Mouse (Mus musculus): ENCODE data around the gene Nsl1. TPM values are rescaled to one million over a fixed set of nuclear protein-coding genes. Genes with fewer than 3 reads are reported as not detected.

Nsl1 gene
- polyA plus RNA-seq, 1 experiment from 2014 or later, result 3.7 TPM

DNA sequence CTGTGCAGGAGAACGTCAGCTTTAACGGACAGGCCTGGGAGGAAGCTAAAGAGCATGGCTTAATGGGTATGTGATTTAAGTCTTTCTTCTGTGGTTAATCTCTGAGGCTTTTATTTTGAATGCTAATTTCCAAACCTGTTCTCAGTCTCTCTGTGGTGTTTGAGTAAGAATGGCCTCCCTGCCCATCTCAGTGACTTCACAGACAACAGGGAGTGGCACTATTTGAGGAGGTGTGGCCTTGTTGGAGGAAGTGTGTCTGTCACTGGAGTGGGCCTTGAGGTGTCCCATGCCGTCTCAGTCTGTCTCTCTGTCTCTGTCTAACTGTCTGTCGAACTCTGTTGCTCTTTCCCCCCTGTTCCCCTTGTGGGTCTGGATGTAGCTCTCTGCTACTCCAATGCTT is 2.4 kb downstream of the Nsl1 start:
- ATAC-seq (ENCODE audit: low read depth), result no peak
- no peaks in the 10 kb centered on the region for H3K36me3 ChIP-seq (ENCODE audit: control insufficient read depth, insufficient read depth, low read length)
- WGBS, result 78% methylated on average over 4 of the region's 4 CpGs
- H3K4me2 ChIP-seq (ENCODE audit: low read depth, low read length), result no peak overlapping the region
- no peak overlapping the region for H3K9ac ChIP-seq (replicated peaks; ENCODE audit: low read depth, low read length)
- 0 out of 2 replicates have a peak, but pooled peaks cover 9% of the 10 kb centered on the region for H3K4me1 ChIP-seq (ENCODE audit: control insufficient read depth, insufficient read depth, low read length)
- no peak overlapping the region for H3K27ac ChIP-seq (ENCODE audit: low read depth, low read length)
- no peak overlapping the region for H3K4me3 ChIP-seq (ENCODE audit: low read depth, low read length)
- no peaks in the 10 kb centered on the region for H3K27me3 ChIP-seq (ENCODE audit: control insufficient read depth, insufficient read depth, low read length)
- H3K9me3 ChIP-seq (ENCODE audit: control insufficient read depth, low read length), result no peaks in the 10 kb centered on the region

DNA sequence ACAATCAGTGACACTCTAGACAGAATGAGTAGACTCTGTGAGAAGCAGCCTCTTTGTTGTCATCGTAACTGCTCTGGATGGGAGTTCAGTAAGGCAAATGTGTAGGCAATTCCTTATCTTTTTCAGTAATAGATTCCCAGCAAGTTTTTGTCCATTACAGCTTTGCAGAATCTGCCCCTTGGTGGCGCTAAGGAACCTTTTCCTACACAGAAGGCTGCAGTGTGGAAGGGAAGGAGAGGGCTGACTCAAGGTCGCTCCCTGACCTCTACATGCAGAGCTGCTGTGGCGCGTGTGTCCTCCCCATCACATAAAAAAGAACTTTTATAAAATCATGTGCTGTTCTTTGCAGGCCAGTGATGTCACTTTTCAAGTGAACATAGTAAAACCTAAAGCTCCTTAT is 5.6 kb downstream of the Nsl1 start:
- H3K4me3 ChIP-seq (ENCODE audit: low read depth, low read length), result no peak overlapping the region
- no peak for ATAC-seq (ENCODE audit: low read depth)
- H3K9me3 ChIP-seq (ENCODE audit: control insufficient read depth, low read length), result no peaks in the 10 kb centered on the region
- no peak overlapping the region for H3K27ac ChIP-seq (ENCODE audit: low read depth, low read length)
- no peaks in the 10 kb centered on the region for H3K27me3 ChIP-seq (ENCODE audit: control insufficient read depth, insufficient read depth, low read length)
- H3K4me1 ChIP-seq (ENCODE audit: control insufficient read depth, insufficient read depth, low read length), result 0 out of 2 replicates have a peak, but pooled peaks cover 5% of the 10 kb centered on the region
- 82% methylated on average over 5 of the region's 5 CpGs for WGBS
- no peak overlapping the region for H3K9ac ChIP-seq (replicated peaks; ENCODE audit: low read depth, low read length)
- no peak overlapping the region for H3K4me2 ChIP-seq (ENCODE audit: low read depth, low read length)
- H3K36me3 ChIP-seq (ENCODE audit: control insufficient read depth, insufficient read depth, low read length), result 0 out of 2 replicates have a peak, but pooled peaks cover 2% of the 10 kb centered on the region

DNA sequence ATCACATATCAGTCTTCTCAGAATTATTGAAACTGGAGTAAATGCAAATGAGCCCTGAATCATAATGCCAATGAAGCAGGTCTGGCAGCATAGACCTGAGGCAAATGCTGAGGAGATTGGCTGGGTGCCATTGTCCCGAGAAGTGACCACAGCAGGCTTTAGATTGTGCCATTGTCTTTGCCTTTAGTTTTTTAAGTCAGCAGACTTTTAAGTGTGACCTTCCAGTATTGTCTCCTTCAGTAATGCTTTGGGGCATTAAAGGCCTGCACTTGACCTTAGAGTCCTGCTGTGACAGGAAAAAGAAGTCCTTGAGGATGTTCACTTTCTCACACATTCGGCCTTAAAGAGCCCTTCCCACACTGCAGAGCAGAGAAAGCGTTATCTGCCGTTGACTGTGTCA is 7.4 kb downstream of the Nsl1 start:
- no peak for ATAC-seq (ENCODE audit: low read depth)
- H3K4me1 ChIP-seq (ENCODE audit: control insufficient read depth, insufficient read depth, low read length), result no peaks in the 10 kb centered on the region
- WGBS, result 85% methylated on average over 4 of the region's 4 CpGs

DNA sequence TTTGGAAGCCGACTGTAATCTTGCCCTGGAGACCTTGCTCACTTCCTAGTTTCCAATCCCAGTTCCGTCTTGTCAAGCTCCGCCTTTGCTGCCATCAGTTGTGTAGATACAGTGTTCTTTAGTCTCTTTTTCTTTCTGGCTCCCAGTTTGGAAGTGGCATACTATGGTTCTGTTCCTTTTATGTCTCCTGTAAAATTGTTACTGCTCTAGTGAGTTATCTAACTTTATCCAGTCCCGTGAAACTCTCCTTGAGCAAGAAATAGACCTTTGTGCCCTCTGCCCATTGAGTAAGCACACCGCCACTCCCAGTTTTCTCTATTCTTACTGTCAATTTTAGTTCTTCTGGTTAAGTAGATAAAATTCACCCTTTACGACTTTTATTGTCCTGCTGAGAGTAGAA is 8.8 kb downstream of the Nsl1 start:
- Histone ChIP-seq H3K4me3 (ENCODE audit: low read depth, low read length) (no peak overlapping the region), H3K9me3 (ENCODE audit: control insufficient read depth, low read length) (no peaks in the 10 kb centered on the region), H3K36me3 (ENCODE audit: control insufficient read depth, insufficient read depth, low read length) (0 out of 2 replicates have a peak, but pooled peaks cover 4% of the 10 kb centered on the region), H3K9ac (replicated peaks; ENCODE audit: low read depth, low read length) (no peak overlapping the region), H3K27ac (ENCODE audit: low read depth, low read length) (no peak overlapping the region), H3K4me1 (ENCODE audit: control insufficient read depth, insufficient read depth, low read length) (no peaks in the 10 kb centered on the region), H3K4me2 (ENCODE audit: low read depth, low read length) (no peak overlapping the region), H3K27me3 (ENCODE audit: control insufficient read depth, insufficient read depth, low read length) (no peaks in the 10 kb centered on the region)
- ATAC-seq (ENCODE audit: low read depth), result no peak
- 83% methylated on average over 6 of the region's 6 CpGs for WGBS

More for the DNA sequence above, 7.4 kb downstream of the Nsl1 start:
- H3K9ac ChIP-seq (replicated peaks; ENCODE audit: low read depth, low read length), result no peak overlapping the region
- no peak overlapping the region for H3K4me3 ChIP-seq (ENCODE audit: low read depth, low read length)
- H3K4me2 ChIP-seq (ENCODE audit: low read depth, low read length), result no peak overlapping the region
- H3K27ac ChIP-seq (ENCODE audit: low read depth, low read length), result no peak overlapping the region
- 0 out of 2 replicates have a peak, but pooled peaks cover 4% of the 10 kb centered on the region for H3K36me3 ChIP-seq (ENCODE audit: control insufficient read depth, insufficient read depth, low read length)
- no peaks in the 10 kb centered on the region for H3K27me3 ChIP-seq (ENCODE audit: control insufficient read depth, insufficient read depth, low read length)
- no peaks in the 10 kb centered on the region for H3K9me3 ChIP-seq (ENCODE audit: control insufficient read depth, low read length)

DNA sequence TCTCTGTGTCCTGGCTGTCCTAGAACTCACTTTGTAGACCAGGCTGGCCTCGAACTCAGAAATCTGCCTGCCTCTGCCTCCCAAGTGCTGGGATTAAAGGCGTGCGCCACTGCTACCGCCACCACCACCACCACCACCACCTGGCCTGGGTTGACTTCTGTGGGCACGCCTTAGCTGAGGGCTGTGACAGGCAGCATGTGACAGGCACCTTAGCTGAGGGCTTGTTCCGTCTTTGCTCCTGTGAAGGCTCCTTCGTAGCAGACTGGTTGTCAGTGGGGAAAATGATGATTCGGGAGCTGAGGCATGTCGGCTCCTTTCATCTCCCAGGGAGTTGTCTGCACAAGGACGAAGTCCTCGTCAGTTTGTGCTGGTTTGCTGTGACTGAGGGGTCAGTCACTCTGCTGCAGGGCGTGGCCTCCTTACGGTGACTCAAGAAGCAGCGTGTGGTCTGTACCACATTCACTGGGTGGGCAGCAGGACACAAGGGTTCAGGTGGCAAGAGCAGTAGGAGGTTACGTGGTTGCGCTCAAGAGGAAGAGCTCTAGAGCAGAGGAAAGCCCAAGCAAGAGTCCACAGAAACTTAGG is 9.6 kb downstream of the Nsl1 start:
- Histone ChIP-seq H3K9me3 (ENCODE audit: control insufficient read depth, low read length) (no peaks in the 10 kb centered on the region), H3K4me2 (ENCODE audit: low read depth, low read length) (no peak overlapping the region), H3K36me3 (ENCODE audit: control insufficient read depth, insufficient read depth, low read length) (0 out of 2 replicates have a peak, but pooled peaks cover 4% of the 10 kb centered on the region), H3K27me3 (ENCODE audit: control insufficient read depth, insufficient read depth, low read length) (no peaks in the 10 kb centered on the region), H3K9ac (replicated peaks; ENCODE audit: low read depth, low read length) (no peak overlapping the region), H3K27ac (ENCODE audit: low read depth, low read length) (no peak overlapping the region), H3K4me3 (ENCODE audit: low read depth, low read length) (no peak overlapping the region), H3K4me1 (ENCODE audit: control insufficient read depth, insufficient read depth, low read length) (no peaks in the 10 kb centered on the region)
- ATAC-seq (ENCODE audit: low read depth), result no peak
- WGBS, result 94% methylated on average over 16 of the region's 16 CpGs

DNA sequence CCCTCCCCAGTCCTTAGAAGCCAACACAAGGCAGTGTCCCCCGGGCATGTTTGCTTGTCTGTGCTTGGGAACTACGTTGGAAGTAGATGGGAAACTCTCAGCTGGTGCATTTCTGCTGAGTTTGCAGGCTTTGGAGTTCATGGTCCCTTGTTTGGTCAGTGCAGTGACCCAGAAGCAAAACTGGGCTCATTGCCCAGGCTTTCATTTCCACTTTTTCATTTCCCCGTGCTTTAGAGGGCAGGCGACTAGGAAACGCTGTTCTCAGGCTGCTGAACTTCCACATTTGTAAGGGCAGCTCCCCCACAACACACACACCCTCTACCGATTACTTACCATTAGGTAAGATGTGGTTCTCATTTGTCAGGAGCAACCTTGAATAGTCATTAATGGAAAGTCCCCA is 10.2 kb downstream of the Nsl1 start:
- no peak overlapping the region for H3K4me2 ChIP-seq (ENCODE audit: low read depth, low read length)
- H3K36me3 ChIP-seq (ENCODE audit: control insufficient read depth, insufficient read depth, low read length), result 0 out of 2 replicates have a peak, but pooled peaks cover 4% of the 10 kb centered on the region
- H3K4me1 ChIP-seq (ENCODE audit: control insufficient read depth, insufficient read depth, low read length), result no peaks in the 10 kb centered on the region
- ATAC-seq (ENCODE audit: low read depth), result no peak
- H3K9me3 ChIP-seq (ENCODE audit: control insufficient read depth, low read length), result no peaks in the 10 kb centered on the region
- no peak overlapping the region for H3K9ac ChIP-seq (replicated peaks; ENCODE audit: low read depth, low read length)
- H3K27ac ChIP-seq (ENCODE audit: low read depth, low read length), result no peak overlapping the region
- no peak overlapping the region for H3K4me3 ChIP-seq (ENCODE audit: low read depth, low read length)
- WGBS, result 76% methylated on average over 6 of the region's 6 CpGs
- H3K27me3 ChIP-seq (ENCODE audit: control insufficient read depth, insufficient read depth, low read length), result no peaks in the 10 kb centered on the region

DNA sequence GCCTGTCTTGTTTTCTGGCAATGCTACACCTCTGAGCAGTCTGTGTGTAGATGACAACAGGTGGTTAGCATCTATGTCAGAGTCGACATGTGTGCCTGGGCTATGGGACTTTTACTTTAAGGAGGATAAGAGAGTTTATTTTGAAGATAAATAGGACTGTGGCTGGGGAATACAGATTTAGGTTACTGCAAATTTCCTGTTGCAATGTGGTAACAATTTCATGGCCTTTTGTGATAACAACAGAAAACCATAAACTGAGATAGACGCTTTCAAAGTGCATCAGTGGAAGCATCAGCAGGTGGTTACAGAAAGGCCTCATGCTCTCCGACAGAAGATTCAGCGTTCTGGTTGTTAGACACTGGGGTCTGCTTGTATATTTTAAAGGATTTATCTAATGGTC is 10.7 kb downstream of the Nsl1 start:
- H3K27me3 ChIP-seq (ENCODE audit: control insufficient read depth, insufficient read depth, low read length), result no peaks in the 10 kb centered on the region
- 91% methylated on average over 4 of the region's 4 CpGs for whole genome bisulfite sequencing

DNA sequence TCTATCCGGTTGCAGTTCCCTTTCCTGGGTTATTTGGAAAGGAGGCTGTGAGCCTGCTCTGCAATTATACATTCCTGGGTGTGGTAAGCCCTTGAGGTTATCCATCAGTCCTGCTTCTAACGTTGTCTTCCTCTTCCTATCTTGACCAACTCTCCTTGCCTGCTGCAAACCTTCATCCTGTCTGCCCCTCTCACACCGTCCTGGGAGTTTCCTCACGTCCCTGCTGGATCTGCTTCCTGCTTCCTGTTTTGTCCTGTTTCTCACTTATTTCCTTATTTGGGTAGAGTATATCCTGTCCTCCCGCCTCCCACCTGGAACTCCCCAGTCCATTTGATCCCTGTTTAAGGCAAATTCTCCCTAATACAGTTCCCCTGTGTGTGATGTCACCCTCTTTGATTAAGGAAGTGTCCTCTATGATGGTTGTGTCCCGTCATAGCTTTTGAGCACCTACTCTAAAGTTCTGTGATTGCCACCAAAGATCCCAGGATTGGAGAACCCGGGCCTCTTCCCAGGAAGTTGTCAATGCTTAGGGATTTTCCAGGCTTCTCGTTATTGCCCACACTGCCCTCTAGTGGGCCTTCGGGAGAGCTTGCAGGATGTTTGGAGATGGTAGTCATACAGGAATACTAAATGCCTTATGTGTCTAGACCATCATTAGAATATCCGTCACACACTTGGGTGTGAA is 12.5 kb downstream of the Nsl1 start:
- no peak; the same call in 1 of the 2 replicates for ATAC-seq (ENCODE audit: low read depth)
- Histone ChIP-seq H3K36me3 (ENCODE audit: control insufficient read depth, insufficient read depth, low read length) (0 out of 2 replicates have a peak, but pooled peaks cover 4% of the 10 kb centered on the region), H3K9me3 (ENCODE audit: control insufficient read depth, low read length) (no peaks in the 10 kb centered on the region), H3K27ac (ENCODE audit: low read depth, low read length) (no peak overlapping the region), H3K4me2 (ENCODE audit: low read depth, low read length) (no peak overlapping the region), H3K9ac (replicated peaks; ENCODE audit: low read depth, low read length) (no peak overlapping the region), H3K27me3 (ENCODE audit: control insufficient read depth, insufficient read depth, low read length) (no peaks in the 10 kb centered on the region), H3K4me1 (ENCODE audit: control insufficient read depth, insufficient read depth, low read length) (no peaks in the 10 kb centered on the region), H3K4me3 (ENCODE audit: low read depth, low read length) (no peak overlapping the region)
- WGBS, result 66% methylated on average over 10 of the region's 10 CpGs

More for the DNA sequence above, 10.7 kb downstream of the Nsl1 start:
- H3K4me1 ChIP-seq (ENCODE audit: control insufficient read depth, insufficient read depth, low read length), result no peaks in the 10 kb centered on the region
- H3K36me3 ChIP-seq (ENCODE audit: control insufficient read depth, insufficient read depth, low read length), result 0 out of 2 replicates have a peak, but pooled peaks cover 4% of the 10 kb centered on the region
- no peak overlapping the region for H3K27ac ChIP-seq (ENCODE audit: low read depth, low read length)
- H3K4me2 ChIP-seq (ENCODE audit: low read depth, low read length), result no peak overlapping the region
- no peak overlapping the region for H3K4me3 ChIP-seq (ENCODE audit: low read depth, low read length)
- ATAC-seq (ENCODE audit: low read depth), result no peak
- no peak overlapping the region for H3K9ac ChIP-seq (replicated peaks; ENCODE audit: low read depth, low read length)
- no peaks in the 10 kb centered on the region for H3K9me3 ChIP-seq (ENCODE audit: control insufficient read depth, low read length)

DNA sequence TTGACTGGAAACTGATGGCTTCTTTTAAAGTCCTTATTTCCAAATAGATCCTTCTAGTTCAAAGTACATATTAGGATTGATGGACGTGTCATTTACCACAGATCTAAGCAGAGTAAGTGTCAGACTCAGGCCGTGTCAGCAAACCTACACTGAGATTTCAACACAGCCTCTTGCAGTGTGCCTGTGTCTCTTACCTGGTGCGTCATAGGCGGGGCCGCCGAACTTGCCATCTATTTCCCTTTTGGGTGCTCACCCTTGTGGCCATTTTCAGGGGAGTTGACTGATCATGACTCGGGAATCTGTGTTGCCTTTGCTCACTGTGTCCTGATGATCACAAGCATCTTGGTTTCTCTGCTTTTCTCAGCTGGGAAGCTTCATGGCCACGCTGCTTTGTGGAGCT is 20.4 kb downstream of the Nsl1 start:
- Histone ChIP-seq H3K27ac (ENCODE audit: low read depth, low read length) (no peak overlapping the region), H3K9me3 (ENCODE audit: control insufficient read depth, low read length) (no peaks in the 10 kb centered on the region), H3K9ac (replicated peaks; ENCODE audit: low read depth, low read length) (no peak overlapping the region), H3K4me3 (ENCODE audit: low read depth, low read length) (no peak overlapping the region), H3K4me1 (ENCODE audit: control insufficient read depth, insufficient read depth, low read length) (no peaks in the 10 kb centered on the region), H3K27me3 (ENCODE audit: control insufficient read depth, insufficient read depth, low read length) (no peaks in the 10 kb centered on the region), H3K4me2 (ENCODE audit: low read depth, low read length) (no peak overlapping the region), H3K36me3 (ENCODE audit: control insufficient read depth, insufficient read depth, low read length) (no peaks in the 10 kb centered on the region)
- 94% methylated on average over 8 of the region's 8 CpGs for WGBS
- ATAC-seq (ENCODE audit: low read depth), result no peak
